Comparison of ENCODE assay signal across 13 mouse cellular contexts in genomic region chr11:69251135-69251842, GRCm38 (mm10). TPM values are rescaled to one million over a fixed set of nuclear protein-coding genes. Genes with fewer than 3 reads are reported as not detected.
DNase-seq lines count a peak whose midpoint lies in the region; ATAC-seq and TF ChIP-seq lines count a peak whose summit lies in the region.
"Had no signal": no experiment of that assay in that cellular context is flagged by ENCODE, and none has a peak within 500 bp of the region (broad histone marks: within the 10 kb centered on the region; RNA-seq: fewer than 3 reads in every experiment).

No protein-coding gene starts in this region.

- H3K27ac ChIP-seq in heart, postnatal 0 days (ENCODE audit: low read depth) = no peak overlapping the region
- no peak overlapping the region for H3K27ac ChIP-seq in heart, embryonic 11.5 days (ENCODE audit: low read depth, low read length)
- H3K27ac ChIP-seq: macrophage had no signal

- H3K9ac ChIP-seq in heart, postnatal 0 days (replicated peaks; ENCODE audit: low read depth, low read length) = no peak overlapping the region
- no peak overlapping the region for H3K9ac ChIP-seq in heart, embryonic 11.5 days (ENCODE audit: low read depth, low read length)

- TF ChIP-seq EP300 in heart, postnatal 0 days (IDR thresholded peaks at IDR 0.05; ENCODE audit: low read depth) = no peak

- WGBS in heart, postnatal 0 days = 58% methylated on average over 14 of the region's 14 CpGs
- 57% methylated on average over 14 of the region's 14 CpGs for WGBS in heart, embryonic 11.5 days (ENCODE audit: insufficient replicate concordance)

- no peak for DNase-seq in heart, postnatal 0 days (ENCODE audit: low spot score)
- peak; percentile 31 to 38 for DNase-seq in B cell, adult 2 months
- peak; percentile 88 for DNase-seq in ZHBTc4 (ENCODE audit: low read depth, low spot score)
- DNase-seq in lung, postnatal 14 days = peak; percentile 26
- DNase-seq in urinary bladder, adult 2 months (ENCODE audit: low spot score) = no peak
- DNase-seq in left cerebral cortex, adult 9 months (ENCODE audit: low spot score in 2 of 2) = no peak
- DNase-seq in cerebellum, adult 9-10 months = no peak
- DNase-seq: cerebellum, adult 8-10 months; heart, postnatal 36 days; layer of hippocampus, adult 9-11 months had no signal

- H3K36me3 ChIP-seq in heart, postnatal 0 days (replicated peaks; ENCODE audit: control insufficient read depth, insufficient read depth, low read length) = no peaks in the 10 kb centered on the region
- H3K36me3 ChIP-seq in heart, embryonic 11.5 days (ENCODE audit: control insufficient read depth, insufficient read depth, low read length) = no peaks in the 10 kb centered on the region

- peaks cover 4% of the 10 kb centered on the region; the same call in 1 of the 2 replicates for H3K4me1 ChIP-seq in heart, postnatal 0 days (ENCODE audit: control insufficient read depth, insufficient read depth)
- no peaks in the 10 kb centered on the region for H3K4me1 ChIP-seq in heart, embryonic 11.5 days (ENCODE audit: control insufficient read depth, insufficient read depth, low read length)

- no peak overlapping the region for H3K4me2 ChIP-seq in heart, postnatal 0 days (ENCODE audit: low read depth, low read length)
- H3K4me2 ChIP-seq in heart, embryonic 11.5 days = no peak overlapping the region

- ATAC-seq in heart, postnatal 0 days (ENCODE audit: insufficient read depth, low read depth) = no peak
- no peak for ATAC-seq in heart, embryonic 11.5 days (replicated peaks; ENCODE audit: insufficient number of reproducible peaks, low FRiP score, low TSS enrichment)

- H3K4me3 ChIP-seq in heart, postnatal 0 days (ENCODE audit: low read depth, low read length) = no peak overlapping the region
- no peak overlapping the region for H3K4me3 ChIP-seq in heart, embryonic 11.5 days (ENCODE audit: low read depth, low read length)

- no peaks in the 10 kb centered on the region for H3K9me3 ChIP-seq in heart, postnatal 0 days (replicated peaks; ENCODE audit: control insufficient read depth, low read length)
- no peaks in the 10 kb centered on the region for H3K9me3 ChIP-seq in heart, embryonic 11.5 days (replicated peaks; ENCODE audit: control insufficient read depth, low read length)

- H3K27me3 ChIP-seq in heart, postnatal 0 days (ENCODE audit: control insufficient read depth, insufficient read depth, low read length) = no peaks in the 10 kb centered on the region
- no peaks in the 10 kb centered on the region for H3K27me3 ChIP-seq in heart, embryonic 11.5 days (ENCODE audit: control insufficient read depth, insufficient read depth, low read length)

- peak; percentile 22 for TF ChIP-seq CTCF in heart, postnatal 0 days (IDR thresholded peaks at IDR 0.05; ENCODE audit: low read depth)

RNA-seq across cellular contexts. Expression of gene Gucy2e, which starts 14.5 kb away (rescaled TPM):
- total RNA-seq in heart, postnatal 0 days (2014; rRNA removed; ENCODE audit: low replicate concordance) = 0.27 TPM in 1 of 2 replicates, not detected in the other
- 0.07 and 0.15 TPM in 2 replicates for polyA plus RNA-seq in heart, postnatal 0 days (2015; fragmentation: Nextera tagmentation; extraction: Ambion mirVana)
- 0.13 and 0.17 TPM in 2 replicates for polyA plus RNA-seq in heart, embryonic 11.5 days (2014; fragmentation: Nextera tagmentation; extraction: Ambion mirVana)
- 0.01 and 0.03 TPM in 2 replicates for polyA plus RNA-seq in urinary bladder, adult 2 months (2012; rRNA removed)
- polyA plus RNA-seq: macrophage; neural tube, embryonic 11.5 days had no signal

RNA-seq across cellular contexts. Expression of gene Alox8, which starts 53.6 kb away (rescaled TPM):
- 3.0 and 3.7 TPM in 2 replicates for total RNA-seq in heart, postnatal 0 days (2014; rRNA removed; ENCODE audit: low replicate concordance)
- 0.86 and 2.5 TPM in 2 replicates for polyA plus RNA-seq in heart, postnatal 0 days (2015; fragmentation: Nextera tagmentation; extraction: Ambion mirVana)
- 1.1 and 2.0 TPM in 2 replicates for polyA plus RNA-seq in heart, embryonic 11.5 days (2014; fragmentation: Nextera tagmentation; extraction: Ambion mirVana)
- 0.14 and 0.60 TPM in 2 replicates for polyA plus RNA-seq in urinary bladder, adult 2 months (2012; rRNA removed)
- polyA plus RNA-seq: macrophage; neural tube, embryonic 11.5 days had no signal

Comparison
In these comparisons a context has a peak if more than half of its experiments do, and no peak if none do; other contexts are left out.
1. DNase-seq: peak in B cell, adult 2 months (2 of 2), ZHBTc4 (single experiment) and lung, postnatal 14 days (single experiment); none in heart, postnatal 0 days (single experiment), urinary bladder, adult 2 months (single experiment), left cerebral cortex, adult 9 months (0 of 2) and cerebellum, adult 9-10 months (single experiment).